Mouse (Mus musculus) T-helper 2 cell (primary cell): ENCODE data around the gene Tk1.

Experiments used
- in situ Hi-C: fragments of 300-600 bp; cut with MboI, MseI; formaldehyde crosslinking; loops from one replicate; pipeline ENCODE4 v1.15.1; 2025; ENCODE audit warnings: high pct_unique_total_duplicates

Gene Tk1

GRCm38 (mm10) chr11:117794035-117794551, 31.8 kb downstream of the Tk1 start:
- in situ Hi-C loops = no loop called here

GRCm38 (mm10) chr11:117792281-117792888, 33.5 kb downstream of the Tk1 start:
- in situ Hi-C loops = no loop called here

GRCm38 (mm10) chr11:117791441-117791761, 34.5 kb downstream of the Tk1 start:
- in situ Hi-C loops = no loop called here

DNA sequence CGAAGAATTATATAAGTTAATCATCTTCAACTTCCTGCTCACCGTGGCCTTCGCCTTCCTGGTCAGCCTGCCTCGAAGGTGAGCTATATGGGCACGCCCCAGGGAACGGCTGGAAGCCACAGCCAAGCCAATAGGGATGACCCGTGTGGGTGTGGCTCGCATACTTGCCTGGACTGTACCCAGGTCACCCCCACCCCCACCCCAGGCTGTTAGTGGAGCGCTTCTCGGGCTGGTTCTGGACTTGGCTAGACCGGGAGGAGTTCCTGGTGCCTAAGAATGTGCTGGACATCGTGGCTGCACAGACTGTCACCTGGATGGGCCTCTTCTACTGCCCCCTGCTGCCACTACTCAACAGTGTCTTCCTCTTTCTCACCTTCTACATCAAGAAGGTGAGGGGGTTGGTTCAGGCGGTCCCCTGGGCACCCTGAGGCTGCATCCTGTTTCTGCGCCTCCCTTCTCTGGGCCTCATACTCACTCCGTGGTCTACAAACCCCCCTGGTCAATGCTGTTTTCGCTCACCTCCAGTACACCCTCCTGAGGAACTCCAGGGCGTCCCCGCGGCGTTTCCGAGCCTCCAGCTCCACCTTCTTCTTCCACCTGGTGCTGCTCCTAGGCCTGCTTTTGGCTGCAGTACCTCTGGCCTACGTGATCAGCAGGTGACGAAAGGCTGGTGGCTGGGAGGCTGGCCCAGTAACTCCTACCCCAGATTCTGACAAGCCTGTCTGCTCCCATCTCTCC, 35.0 kb downstream of the Tk1 start:
- in situ Hi-C loops = no loop called here

GRCm38 (mm10) chr11:117790286-117790685, 35.6 kb downstream of the Tk1 start:
- in situ Hi-C loops = no loop called here

- in situ Hi-C loops = loop anchor here (5.0 kb wide), 1 partner anchor 76 kb away; no protein-coding TSS in a partner anchor
These were observed 37.4 kb downstream of the Tk1 start for GRCm38 (mm10) chr11:117788481-117788880.

- in situ Hi-C loops = loop anchor here (5.0 kb wide), 1 partner anchor 74 kb away; no protein-coding TSS in a partner anchor
These were observed 39.6 kb downstream of the Tk1 start for GRCm38 (mm10) chr11:117786294-117786693.

DNA sequence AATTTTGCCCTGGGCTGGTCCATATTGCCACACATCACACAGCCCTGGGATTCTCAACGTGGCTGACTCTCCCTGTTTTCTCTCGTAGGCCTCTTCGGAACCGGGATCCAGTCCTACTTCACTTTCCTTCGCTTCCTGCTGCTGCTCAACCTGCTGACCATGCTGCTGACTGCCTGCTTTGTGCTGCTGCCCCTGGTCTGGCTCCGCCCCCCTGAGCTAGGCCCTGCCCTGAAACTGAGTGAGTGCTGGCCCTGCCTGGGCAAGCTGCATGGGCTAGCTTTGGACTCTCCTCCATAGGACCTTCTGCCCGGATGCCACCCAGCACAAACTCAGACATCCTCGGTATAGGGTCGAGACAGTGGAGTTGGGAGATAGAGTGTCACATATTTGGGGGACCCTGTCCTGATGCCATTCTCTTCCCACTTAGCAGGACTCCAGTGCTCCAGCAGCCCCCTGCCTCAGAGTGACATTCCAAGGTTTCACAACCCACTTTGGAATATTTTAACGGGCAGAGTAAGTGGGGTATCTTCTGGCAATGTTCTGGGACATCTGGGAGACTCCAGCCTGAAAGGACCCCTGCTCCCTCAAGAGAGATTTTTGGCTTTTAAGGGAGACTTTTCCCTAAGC, 42.1 kb downstream of the Tk1 start:
- in situ Hi-C loops = no loop called here

- in situ Hi-C loops = no loop called here
These were observed 42.8 kb downstream of the Tk1 start for GRCm38 (mm10) chr11:117783089-117783488.

- in situ Hi-C loops = no loop called here
These were observed 43.2 kb downstream of the Tk1 start for GRCm38 (mm10) chr11:117782705-117783034.

DNA sequence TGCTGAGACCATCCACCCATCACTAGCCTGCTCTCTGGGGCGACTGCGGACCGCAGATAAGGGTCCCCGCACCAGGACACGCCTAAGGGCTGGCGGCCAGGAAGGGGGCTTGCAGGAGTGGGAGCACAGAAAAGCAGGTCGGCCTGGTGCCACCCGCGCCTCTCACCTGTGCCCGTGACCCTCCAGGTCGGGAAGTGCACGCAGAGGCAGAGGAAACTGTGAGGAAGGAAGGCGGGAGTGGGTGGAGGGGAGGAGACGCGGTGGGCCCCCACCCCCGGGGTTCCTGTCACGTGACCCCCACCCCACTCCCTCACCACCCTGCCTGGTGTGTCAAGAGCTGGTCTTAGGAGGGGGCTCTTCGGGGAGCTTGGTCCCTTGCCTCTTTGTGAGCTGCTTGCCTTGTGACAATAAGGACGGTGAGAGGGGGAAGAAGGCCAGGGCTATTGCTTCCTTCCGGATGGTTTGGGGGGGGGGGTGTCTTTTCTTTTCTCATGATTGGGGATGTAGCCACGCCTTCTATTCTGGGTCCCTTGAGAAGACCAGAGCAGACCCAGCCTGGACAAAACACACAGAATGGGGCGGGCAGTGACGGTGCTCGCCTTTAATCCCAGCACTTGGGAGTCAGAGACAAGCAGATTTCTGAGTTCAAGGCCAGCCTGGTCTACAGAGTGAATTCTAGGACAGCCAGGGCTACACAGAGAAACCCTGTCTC, 43.7 kb downstream of the Tk1 start, which contains the start of the genes Tmc8 and Tmc6:
Tmc8 (plus strand) TSS at position 84 of the 712 bp plus-strand sequence.
Tmc6 (minus strand) TSS at position 206 of the 712 bp plus-strand sequence.
- in situ Hi-C loops = no loop called here

DNA sequence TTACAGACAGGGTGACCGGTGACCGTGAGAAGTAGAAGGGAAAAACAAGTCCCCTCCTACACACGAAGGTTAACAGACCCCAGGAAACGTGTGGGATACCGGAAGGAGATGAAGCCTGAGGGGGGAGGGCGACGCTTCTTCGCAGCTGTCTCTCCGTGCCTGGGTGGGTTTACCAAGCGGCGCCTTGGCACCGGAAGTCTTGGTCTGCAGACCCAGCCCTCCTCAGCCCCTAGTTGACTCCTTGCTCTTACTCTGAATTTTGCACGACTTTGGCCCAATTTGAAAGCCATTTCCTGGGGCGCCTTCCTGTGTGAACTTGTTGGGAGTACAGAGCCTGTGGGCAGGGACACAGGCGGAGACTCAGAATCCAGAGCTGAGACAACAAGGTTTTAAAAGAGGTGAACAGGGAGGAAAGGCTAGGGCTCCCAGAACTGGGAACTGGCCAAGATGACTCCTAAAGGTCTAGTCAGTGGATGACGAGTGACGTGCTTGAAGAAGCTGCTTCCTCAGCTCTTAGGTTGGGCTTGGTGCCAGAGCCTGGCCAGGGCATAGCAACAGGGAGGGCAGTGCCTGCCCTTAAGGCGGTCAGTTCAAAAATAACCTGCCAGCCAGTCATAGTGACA, 44.6 kb downstream of the Tk1 start:
- in situ Hi-C loops = no loop called here

DNA sequence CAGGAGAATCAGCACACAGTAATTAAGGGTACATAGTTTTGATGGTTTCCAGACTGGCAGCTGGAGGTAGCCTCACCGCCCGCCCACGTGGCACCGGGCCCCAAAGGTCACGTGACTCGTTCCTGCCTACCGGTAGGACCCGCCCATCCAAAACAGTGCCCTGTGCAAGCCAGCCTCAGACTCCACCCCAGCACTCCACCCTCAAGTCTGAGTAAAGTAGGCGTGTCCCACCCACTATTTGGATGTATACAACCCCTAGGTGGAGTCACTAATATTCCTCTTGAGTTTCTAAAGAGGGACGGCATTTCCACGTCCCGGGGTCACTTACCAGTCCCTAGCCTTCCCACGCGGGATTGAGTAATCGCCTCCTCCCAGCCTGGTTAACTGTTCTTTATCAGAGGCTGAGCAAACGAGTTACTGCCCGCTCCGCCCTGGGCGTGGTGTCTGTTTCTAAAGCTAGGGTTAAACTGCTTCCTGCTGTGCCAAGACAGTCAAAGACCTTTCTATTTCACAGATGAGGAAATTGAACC, 45.2 kb downstream of the Tk1 start:
- in situ Hi-C loops = no loop called here

DNA sequence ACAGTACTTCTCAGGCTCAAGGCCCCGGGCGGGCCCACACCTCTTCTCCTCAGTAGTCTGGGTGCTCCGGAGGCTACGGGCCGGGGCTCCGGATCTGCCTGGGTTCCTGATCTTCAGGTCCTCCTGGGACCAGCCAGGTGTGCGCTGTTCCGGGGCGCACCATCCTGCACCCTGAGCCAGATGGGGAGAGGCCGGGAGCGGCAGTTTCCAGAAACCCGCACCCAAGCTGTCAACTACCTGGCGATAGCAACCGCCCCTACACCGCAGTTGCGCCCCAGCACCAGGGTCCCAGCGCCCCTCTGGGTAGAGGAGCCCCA, 45.7 kb downstream of the Tk1 start:
- in situ Hi-C loops = no loop called here

GRCm38 (mm10) chr11:117779434-117780198, 46.3 kb downstream of the Tk1 start:
- in situ Hi-C loops = no loop called here

GRCm38 (mm10) chr11:117778851-117779433, 47.0 kb downstream of the Tk1 start:
- in situ Hi-C loops = no loop called here

DNA sequence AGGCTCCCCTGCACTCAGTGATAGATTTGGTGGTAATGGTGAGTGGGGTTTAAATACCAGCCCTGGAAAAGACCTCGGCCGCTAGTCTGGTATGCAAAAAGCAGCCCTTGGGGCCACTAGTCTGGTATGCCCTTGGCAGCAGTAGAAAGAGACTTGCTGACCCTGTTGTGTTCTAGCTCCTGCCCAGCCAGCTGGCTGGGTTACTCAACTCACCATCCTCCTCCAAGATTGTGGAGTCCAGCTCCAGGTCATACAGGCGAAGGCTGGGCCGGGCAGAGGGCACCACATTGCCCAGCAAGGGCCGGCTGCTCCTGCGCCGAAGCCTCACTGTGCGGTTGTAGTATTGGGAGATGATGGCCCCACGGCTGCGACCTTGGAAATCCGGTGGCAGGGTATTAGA, 47.9 kb downstream of the Tk1 start:
- in situ Hi-C loops = no loop called here

DNA sequence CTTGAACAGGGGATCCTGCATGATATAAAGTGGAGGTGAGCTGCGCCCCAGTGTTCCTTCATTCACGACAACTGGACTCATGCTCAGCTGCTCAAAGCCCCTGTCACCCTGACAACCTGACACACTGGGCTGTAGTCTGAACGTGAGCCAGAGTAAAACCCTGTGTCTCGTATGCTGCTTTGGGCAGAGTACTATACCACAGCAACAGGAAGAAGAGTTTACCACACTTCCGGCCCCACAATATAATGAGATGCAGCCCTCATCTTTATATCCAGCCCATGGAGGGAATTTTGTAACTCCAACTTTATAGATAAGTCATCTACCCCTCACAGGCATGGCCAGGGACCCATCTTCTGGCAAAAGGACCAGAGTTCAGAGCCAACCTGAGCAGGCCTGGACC, 48.8 kb downstream of the Tk1 start:
- in situ Hi-C loops = no loop called here

GRCm38 (mm10) chr11:117776085-117776792, 49.7 kb downstream of the Tk1 start:
- in situ Hi-C loops = no loop called here

- in situ Hi-C loops = no loop called here
These were observed 50.4 kb downstream of the Tk1 start for GRCm38 (mm10) chr11:117775540-117775939.
